ENCODE assay signal across 8 mouse cellular contexts in genomic region chr1:151426947-151427600, GRCm38 (mm10). TPM values are rescaled to one million over a fixed set of nuclear protein-coding genes. Genes with fewer than 3 reads are reported as not detected.
DNase-seq lines count a peak whose midpoint lies in the region; ATAC-seq and TF ChIP-seq lines count a peak whose summit lies in the region.

No protein-coding gene starts in this region.

- peak overlapping the region; percentile 61 for H3K4me2 ChIP-seq in heart, embryonic 15.5 days
- peak overlapping the region; percentile 76 for H3K4me2 ChIP-seq in liver, embryonic 16.5 days (ENCODE audit: low read depth, low read length)
- peak overlapping the region; percentile 55 for H3K4me2 ChIP-seq in stomach, embryonic 16.5 days (ENCODE audit: low read depth, low read length)

- peak overlapping the region; percentile 80 for H3K4me3 ChIP-seq in erythroblast, embryonic 14.5 days (replicated peaks)
- peak overlapping the region; percentile 65 for H3K4me3 ChIP-seq in heart, embryonic 15.5 days
- H3K4me3 ChIP-seq in liver, embryonic 16.5 days (ENCODE audit: low read depth, low read length), result peak overlapping the region; percentile 88
- H3K4me3 ChIP-seq in stomach, embryonic 16.5 days (replicated peaks; ENCODE audit: low read length), result peak overlapping the region; percentile 97
- H3K4me3 ChIP-seq in thymus, adult 2 months (ENCODE audit: control insufficient read depth, insufficient read depth, low read length), result no peak overlapping the region

- WGBS in heart, embryonic 15.5 days, result 8% methylated on average over 7 of the region's 7 CpGs
- 11% methylated on average over 7 of the region's 7 CpGs for WGBS in liver, embryonic 16.5 days (ENCODE audit: insufficient replicate concordance)
- WGBS in stomach, embryonic 16.5 days, result 11% methylated on average over 7 of the region's 7 CpGs
- 55% methylated on average over 7 of the region's 7 CpGs for WGBS in thymus, adult 2 months

- no peaks in the 10 kb centered on the region for H3K9me3 ChIP-seq in erythroblast, embryonic 14.5 days (ENCODE audit: control insufficient read depth, low read length)
- H3K9me3 ChIP-seq in heart, embryonic 15.5 days (replicated peaks), result no peaks in the 10 kb centered on the region
- H3K9me3 ChIP-seq in liver, embryonic 16.5 days (replicated peaks; ENCODE audit: control insufficient read depth, low read length), result no peaks in the 10 kb centered on the region
- H3K9me3 ChIP-seq in stomach, embryonic 16.5 days (replicated peaks; ENCODE audit: control insufficient read depth, low read length), result no peaks in the 10 kb centered on the region

- H3K27ac ChIP-seq in heart, embryonic 15.5 days, result 0 out of 2 replicates have a peak overlapping the region, but pooled peaks have one; percentile 13
- H3K27ac ChIP-seq in liver, embryonic 16.5 days (ENCODE audit: low read length), result peak overlapping the region; percentile 96
- peak overlapping the region; percentile 53 for H3K27ac ChIP-seq in stomach, embryonic 16.5 days (ENCODE audit: low read length)
- H3K27ac ChIP-seq in thymus, adult 2 months (ENCODE audit: control insufficient read depth, insufficient read depth, low read length), result no peak overlapping the region

- no peak for ATAC-seq in erythroblast, adult 5-6 weeks (replicated peaks; ENCODE audit: low FRiP score, poor library complexity, severe bottlenecking)
- no peak for ATAC-seq in heart, embryonic 15.5 days (replicated peaks; ENCODE audit: insufficient number of reproducible peaks, insufficient read depth, low FRiP score, low read depth)
- ATAC-seq in liver, embryonic 16.5 days (ENCODE audit: low read depth), result no peak
- ATAC-seq in stomach, embryonic 16.5 days (ENCODE audit: insufficient read depth, low FRiP score), result no peak

- no peaks in the 10 kb centered on the region for H3K27me3 ChIP-seq in erythroblast, embryonic 14.5 days (ENCODE audit: control insufficient read depth)
- no peaks in the 10 kb centered on the region for H3K27me3 ChIP-seq in heart, embryonic 15.5 days
- H3K27me3 ChIP-seq in liver, embryonic 16.5 days (ENCODE audit: control insufficient read depth, insufficient read depth, low read depth, low read length), result no peaks in the 10 kb centered on the region
- H3K27me3 ChIP-seq in stomach, embryonic 16.5 days (ENCODE audit: control insufficient read depth, insufficient read depth, low read length), result no peaks in the 10 kb centered on the region
- no peaks in the 10 kb centered on the region for H3K27me3 ChIP-seq in thymus, adult 2 months (ENCODE audit: control insufficient read depth, insufficient read depth, low read length)

- peak; percentile 39 for DNase-seq in R1 (ENCODE audit: low read depth, low spot score)
- DNase-seq in urinary bladder, adult 2 months (ENCODE audit: low spot score), result no peak
- no peak for DNase-seq in thymus, adult 2 months

- TF ChIP-seq CTCF in thymus, adult 2 months (IDR thresholded peaks at IDR 0.05; ENCODE audit: borderline replicate concordance, control insufficient read depth, extremely low read depth, insufficient read depth, low read length, poor library complexity), result no peak

- peak overlapping the region; percentile 76 for H3K9ac ChIP-seq in heart, embryonic 15.5 days
- peak overlapping the region; percentile 94 for H3K9ac ChIP-seq in liver, embryonic 16.5 days (ENCODE audit: low read depth, low read length)
- H3K9ac ChIP-seq in stomach, embryonic 16.5 days (ENCODE audit: low read length), result peak overlapping the region; percentile 91

- TF ChIP-seq POLR2A in thymus, adult 2 months (IDR thresholded peaks at IDR 0.05; ENCODE audit: control insufficient read depth, extremely low read depth, insufficient read depth, low read length, poor library complexity), result no peak

- peaks cover 7% of the 10 kb centered on the region for H3K36me3 ChIP-seq in erythroblast, embryonic 14.5 days (ENCODE audit: control insufficient read depth)
- H3K36me3 ChIP-seq in heart, embryonic 15.5 days, result 0 out of 2 replicates have a peak, but pooled peaks cover 2% of the 10 kb centered on the region
- H3K36me3 ChIP-seq in liver, embryonic 16.5 days (ENCODE audit: control insufficient read depth, insufficient read depth), result no peaks in the 10 kb centered on the region; the same call in 1 of the 2 replicates
- peaks cover 3% of the 10 kb centered on the region; the same call in 1 of the 2 replicates for H3K36me3 ChIP-seq in stomach, embryonic 16.5 days (ENCODE audit: control insufficient read depth, insufficient read depth, low read length)
- no peaks in the 10 kb centered on the region for H3K36me3 ChIP-seq in thymus, adult 2 months (ENCODE audit: control insufficient read depth, insufficient read depth, low read length)

- peaks cover 20% of the 10 kb centered on the region for H3K4me1 ChIP-seq in erythroblast, embryonic 14.5 days (ENCODE audit: control insufficient read depth)
- H3K4me1 ChIP-seq in heart, embryonic 15.5 days (replicated peaks), result peaks cover 16% of the 10 kb centered on the region
- H3K4me1 ChIP-seq in liver, embryonic 16.5 days (ENCODE audit: control insufficient read depth, low read depth, low read length), result peaks cover 15% of the 10 kb centered on the region
- peaks cover 13% of the 10 kb centered on the region for H3K4me1 ChIP-seq in stomach, embryonic 16.5 days (ENCODE audit: control insufficient read depth, insufficient read depth, low read length)
- no peaks in the 10 kb centered on the region for H3K4me1 ChIP-seq in thymus, adult 2 months (replicated peaks; ENCODE audit: control insufficient read depth, insufficient read depth, low read length)

RNA-seq across cellular contexts. Expression of gene Swt1, which starts 1.2 kb away (rescaled TPM):
- polyA plus RNA-seq in erythroblast, embryonic 14.5 days (2012), result 0.22 and 0.31 TPM in 2 replicates
- total RNA-seq in erythroblast, adult 5-6 weeks (2015; ENCODE audit: low replicate concordance), result 120 and 152 TPM in 2 replicates
- total RNA-seq in erythroblast, adult 5-6 weeks (2017; ENCODE audit: low replicate concordance), result 119 and 130 TPM in 2 replicates
- polyA plus RNA-seq in heart, embryonic 15.5 days (2015; fragmentation: Nextera tagmentation; extraction: Ambion mirVana), result 13.0 and 16.9 TPM in 2 replicates
- 19.1 and 19.7 TPM in 2 replicates for polyA plus RNA-seq in liver, embryonic 16.5 days (2015; fragmentation: Nextera tagmentation; extraction: Ambion mirVana)
- 19.7 and 32.4 TPM in 2 replicates for polyA plus RNA-seq in stomach, embryonic 16.5 days (2015; fragmentation: Nextera tagmentation; extraction: Ambion mirVana)
- 14.6 and 20.1 TPM in 2 replicates for polyA plus RNA-seq in urinary bladder, adult 2 months (2012; rRNA removed)
- polyA plus RNA-seq in thymus, adult 2 months (2012; rRNA removed), result 7.7 and 10.2 TPM in 2 replicates

RNA-seq across cellular contexts. Expression of gene Trmt1l, which starts 1.3 kb away (rescaled TPM):
- polyA plus RNA-seq in erythroblast, embryonic 14.5 days (2012), result 0.38 and 0.61 TPM in 2 replicates
- 16.7 and 18.1 TPM in 2 replicates for total RNA-seq in erythroblast, adult 5-6 weeks (2015; ENCODE audit: low replicate concordance)
- total RNA-seq in erythroblast, adult 5-6 weeks (2017; ENCODE audit: low replicate concordance), result 16.6 and 19.8 TPM in 2 replicates
- polyA plus RNA-seq in heart, embryonic 15.5 days (2015; fragmentation: Nextera tagmentation; extraction: Ambion mirVana), result 37.1 and 39.6 TPM in 2 replicates
- 13.9 and 15.1 TPM in 2 replicates for polyA plus RNA-seq in liver, embryonic 16.5 days (2015; fragmentation: Nextera tagmentation; extraction: Ambion mirVana)
- polyA plus RNA-seq in stomach, embryonic 16.5 days (2015; fragmentation: Nextera tagmentation; extraction: Ambion mirVana), result 30.7 and 33.8 TPM in 2 replicates
- 28.8 and 29.3 TPM in 2 replicates for polyA plus RNA-seq in urinary bladder, adult 2 months (2012; rRNA removed)
- polyA plus RNA-seq in thymus, adult 2 months (2012; rRNA removed), result 21.8 and 22.9 TPM in 2 replicates
